Mouse (Mus musculus) hindbrain, embryonic 10.5 days (tissue): ENCODE measurements around the gene Itgb6. TPM values are rescaled to one million over a fixed set of nuclear protein-coding genes. Genes with fewer than 3 reads are reported as not detected.

Experiments
- DNase-seq: peaks from one replicate; pipeline ENCODE4 v3.0.0-alpha.2; 2017; ENCODE audit warnings: low spot score
- H3K27ac ChIP-seq: fragments of 300-500 bp; sonication (generic); 2 replicates; pipeline ENCODE4 v1.5.1; 2016; ENCODE audit warnings: mild to moderate bottlenecking, moderate library complexity
- H3K27me3 ChIP-seq: fragments of 300-500 bp; sonication (generic); 2 replicates; pipeline ENCODE4 v1.6.1; 2016; ENCODE audit warnings: mild to moderate bottlenecking; ENCODE audit not compliant: poor library complexity, insufficient read depth, severe bottlenecking
- H3K36me3 ChIP-seq: fragments of 300-500 bp; sonication (generic); 2 replicates; pipeline ENCODE4 v1.6.1; 2016; ENCODE audit warnings: mild to moderate bottlenecking, moderate library complexity
- H3K4me1 ChIP-seq: fragments of 300-500 bp; sonication (generic); replicated peaks from 2 replicates; pipeline ENCODE4 v1.6.1; 2016; ENCODE audit warnings: mild to moderate bottlenecking
- H3K4me3 ChIP-seq: fragments of 300-500 bp; sonication (generic); 2 replicates; pipeline ENCODE4 v1.5.1; 2016; ENCODE audit warnings: mild to moderate bottlenecking, moderate library complexity
- H3K9me3 ChIP-seq: fragments of 300-500 bp; sonication (generic); 2 replicates; pipeline ENCODE4 v1.6.1; 2016; ENCODE audit warnings: mild to moderate bottlenecking, moderate library complexity
- WGBS: fragments of 180-500 bp; shearing (Covaris S2); methylation state at CpG from one replicate; pipeline ENCODE4 v1.1.7; 2016; 5-methylcytosine and 5-hydroxymethylcytosine counted together
- polyA plus RNA-seq: library from polyadenylated mRNA; unstranded; fragments of >200 nt; fragmentation: Nextera tagmentation; extraction: Ambion mirVana; gene quantifications from 2 replicates; pipeline ENCODE4 v1.2.1, GENCODE M21; 2016

Gene Itgb6
- polyA plus RNA-seq, 1 experiment from 2014 or later, result 0.88 TPM

GRCm38 (mm10) chr2:60650155-60650554, 72.3 kb downstream of the Itgb6 start:
- no peak for DNase-seq
- Histone ChIP-seq H3K4me3 (no peak overlapping the region), H3K36me3 (no peaks in the 10 kb centered on the region), H3K9me3 (no peaks in the 10 kb centered on the region), H3K4me1 (no peaks in the 10 kb centered on the region), H3K27ac (no peak overlapping the region), H3K27me3 (no peaks in the 10 kb centered on the region)
- 94% methylated on average over 5 of the region's 5 CpGs for WGBS

GRCm38 (mm10) chr2:60647650-60648049, 74.8 kb downstream of the Itgb6 start:
- Histone ChIP-seq H3K4me3 (no peak overlapping the region), H3K27me3 (no peaks in the 10 kb centered on the region), H3K27ac (no peak overlapping the region), H3K4me1 (no peaks in the 10 kb centered on the region), H3K36me3 (no peaks in the 10 kb centered on the region), H3K9me3 (no peaks in the 10 kb centered on the region)
- no peak for DNase-seq
- whole genome bisulfite sequencing, result 78% methylated on average over 5 of the region's 5 CpGs

- no peak for DNase-seq
- Histone ChIP-seq H3K4me1 (no peaks in the 10 kb centered on the region), H3K27ac (no peak overlapping the region), H3K36me3 (no peaks in the 10 kb centered on the region), H3K9me3 (no peaks in the 10 kb centered on the region), H3K27me3 (no peaks in the 10 kb centered on the region), H3K4me3 (no peak overlapping the region)
- 87% methylated on average over 6 of the region's 6 CpGs for WGBS
Measured at GRCm38 (mm10) chr2:60646583-60646982, 75.9 kb downstream of the Itgb6 start.

DNA sequence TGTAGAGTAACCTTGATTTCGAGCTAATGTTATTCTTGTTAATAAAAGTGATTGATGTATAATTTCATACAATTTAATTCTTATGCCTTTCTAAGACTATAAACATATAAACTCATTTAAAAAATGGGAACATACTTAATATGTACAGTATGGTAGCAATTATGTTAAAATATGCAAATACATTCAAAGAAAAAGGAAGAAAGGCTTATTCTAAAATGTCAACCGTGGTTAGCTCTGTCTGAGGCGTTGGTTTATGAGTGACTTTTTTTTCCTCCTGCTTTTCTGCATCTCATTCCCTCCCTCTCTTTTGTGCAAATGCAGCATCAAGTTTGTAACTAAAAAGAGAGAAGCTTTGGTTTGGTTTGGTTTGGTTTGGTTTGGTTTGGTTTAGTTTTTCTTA, 79.0 kb downstream of the Itgb6 start:
- Histone ChIP-seq H3K27me3 (no peaks in the 10 kb centered on the region), H3K4me3 (no peak overlapping the region), H3K4me1 (peaks cover 5% of the 10 kb centered on the region; the same call in 1 of the 2 replicates), H3K27ac (no peak overlapping the region), H3K9me3 (no peaks in the 10 kb centered on the region), H3K36me3 (no peaks in the 10 kb centered on the region)
- 85% methylated on average over 3 of the region's 3 CpGs for WGBS
- no peak for DNase-seq

DNA sequence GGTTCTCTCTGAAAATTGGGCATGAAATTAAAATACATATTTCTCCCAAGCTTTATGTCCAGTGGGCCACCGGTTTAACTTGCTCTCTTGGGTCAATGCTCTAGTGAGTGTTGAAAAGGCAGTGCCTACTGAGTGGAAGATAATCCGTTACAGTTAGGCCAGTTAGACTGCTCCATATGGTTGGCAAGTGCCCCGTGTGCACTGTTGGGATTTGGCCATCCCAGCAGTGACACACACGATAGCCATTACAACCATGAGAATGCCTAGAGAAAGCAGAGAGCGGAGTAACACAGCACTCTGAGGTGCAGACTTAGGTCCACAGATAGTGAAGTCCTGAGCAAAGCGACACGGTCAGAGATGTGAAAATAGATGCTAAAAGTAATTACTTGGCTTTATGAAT, 79.8 kb downstream of the Itgb6 start:
- 89% methylated on average over 7 of the region's 7 CpGs for WGBS
- Histone ChIP-seq H3K4me1 (peaks cover 5% of the 10 kb centered on the region; the same call in 1 of the 2 replicates), H3K27ac (no peak overlapping the region), H3K4me3 (no peak overlapping the region), H3K9me3 (no peaks in the 10 kb centered on the region), H3K36me3 (no peaks in the 10 kb centered on the region), H3K27me3 (no peaks in the 10 kb centered on the region)
- no peak for DNase-seq

DNA sequence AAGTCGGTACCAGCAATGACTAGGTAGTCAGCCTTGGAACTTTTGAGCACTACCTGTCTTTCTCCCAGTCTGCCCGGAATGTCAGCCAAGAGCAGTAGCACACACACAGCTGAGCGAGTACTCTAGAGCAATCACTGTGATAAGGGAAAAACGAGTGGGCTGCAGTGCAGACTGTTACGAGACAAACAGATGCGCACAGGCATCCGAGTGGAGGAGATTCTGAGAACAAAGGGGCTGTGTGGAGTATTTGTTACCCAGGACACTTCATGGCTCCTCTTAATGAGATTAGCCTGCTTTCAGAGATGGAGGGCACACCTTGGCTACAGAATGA, 82.1 kb downstream of the Itgb6 start:
- 76% methylated on average over 7 of the region's 7 CpGs for WGBS
- Histone ChIP-seq H3K4me3 (no peak overlapping the region), H3K4me1 (peaks cover 16% of the 10 kb centered on the region), H3K36me3 (no peaks in the 10 kb centered on the region), H3K9me3 (no peaks in the 10 kb centered on the region), H3K27ac (no peak overlapping the region), H3K27me3 (no peaks in the 10 kb centered on the region)
- DNase-seq, result no peak

GRCm38 (mm10) chr2:60639617-60640341, 82.7 kb downstream of the Itgb6 start:
- Histone ChIP-seq H3K27me3 (no peaks in the 10 kb centered on the region), H3K4me3 (no peak overlapping the region), H3K27ac (no peak overlapping the region), H3K9me3 (no peaks in the 10 kb centered on the region), H3K4me1 (peaks cover 16% of the 10 kb centered on the region), H3K36me3 (no peaks in the 10 kb centered on the region)
- no peak for DNase-seq
- WGBS, result 80% methylated on average over 10 of the region's 10 CpGs

- WGBS, result 77% methylated on average over 20 of the region's 20 CpGs
- no peak for DNase-seq
- no peaks in the 10 kb centered on the region for H3K9me3 ChIP-seq
- H3K4me3 ChIP-seq, result no peak overlapping the region
- peaks cover 16% of the 10 kb centered on the region for H3K4me1 ChIP-seq
- H3K27ac ChIP-seq, result no peak overlapping the region
- no peaks in the 10 kb centered on the region for H3K36me3 ChIP-seq
- H3K27me3 ChIP-seq, result no peaks in the 10 kb centered on the region
Measured at GRCm38 (mm10) chr2:60636910-60637761, 85.3 kb downstream of the Itgb6 start.

DNA sequence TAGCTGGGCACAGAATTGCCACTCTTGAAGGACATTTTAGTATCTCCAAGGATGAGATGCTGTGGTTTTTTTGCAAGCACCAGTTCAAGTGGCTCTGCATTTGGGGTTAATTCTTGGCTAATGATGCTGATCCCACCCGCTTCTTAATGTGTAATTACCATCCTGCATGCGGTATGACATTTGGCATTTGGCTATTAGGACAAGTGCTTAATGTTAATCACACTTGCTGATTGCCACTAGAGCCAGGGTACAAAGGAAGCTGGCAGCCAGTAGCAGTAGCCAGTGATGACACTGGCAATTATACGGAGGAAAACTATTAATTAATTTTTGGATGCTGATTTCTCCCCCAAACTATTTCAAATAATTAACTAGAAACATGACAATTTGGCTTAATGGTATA, 86.0 kb downstream of the Itgb6 start:
- H3K9me3 ChIP-seq, result no peaks in the 10 kb centered on the region
- 89% methylated on average over 3 of the region's 3 CpGs for WGBS
- H3K4me1 ChIP-seq, result peaks cover 16% of the 10 kb centered on the region
- H3K27ac ChIP-seq, result no peak overlapping the region
- H3K4me3 ChIP-seq, result no peak overlapping the region
- no peaks in the 10 kb centered on the region for H3K36me3 ChIP-seq
- no peaks in the 10 kb centered on the region for H3K27me3 ChIP-seq
- no peak for DNase-seq

GRCm38 (mm10) chr2:60636038-60636437, 86.4 kb downstream of the Itgb6 start:
- Histone ChIP-seq H3K4me3 (no peak overlapping the region), H3K4me1 (peaks cover 16% of the 10 kb centered on the region), H3K27ac (no peak overlapping the region), H3K9me3 (no peaks in the 10 kb centered on the region), H3K27me3 (no peaks in the 10 kb centered on the region), H3K36me3 (no peaks in the 10 kb centered on the region)
- WGBS, result 77% methylated on average over 6 of the region's 6 CpGs
- DNase-seq, result no peak

DNA sequence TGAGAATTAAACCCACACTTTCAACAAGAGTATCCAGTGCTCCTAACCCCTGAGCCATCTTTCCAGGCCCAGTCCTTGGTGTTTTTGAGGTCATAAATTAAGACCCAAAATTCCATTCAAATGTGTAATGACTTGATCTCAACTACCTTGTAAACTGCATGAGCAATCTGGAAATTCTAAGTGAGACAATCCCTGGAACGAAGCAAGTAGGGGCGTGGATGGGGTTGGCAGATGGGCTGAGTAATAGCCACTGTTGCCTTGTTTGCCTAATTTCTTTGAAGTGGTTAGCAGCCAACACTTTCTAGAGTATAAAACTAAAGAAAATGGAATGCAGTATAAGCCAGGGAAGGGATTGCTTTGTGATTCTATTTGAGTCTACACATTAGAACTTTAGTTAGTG, 89.7 kb downstream of the Itgb6 start:
- DNase-seq, result no peak
- H3K4me3 ChIP-seq, result no peak overlapping the region
- no peaks in the 10 kb centered on the region for H3K27me3 ChIP-seq
- H3K4me1 ChIP-seq, result peaks cover 11% of the 10 kb centered on the region
- 89% methylated on average over 2 of the region's 2 CpGs for WGBS
- no peak overlapping the region for H3K27ac ChIP-seq
- H3K36me3 ChIP-seq, result no peaks in the 10 kb centered on the region
- H3K9me3 ChIP-seq, result no peaks in the 10 kb centered on the region

DNA sequence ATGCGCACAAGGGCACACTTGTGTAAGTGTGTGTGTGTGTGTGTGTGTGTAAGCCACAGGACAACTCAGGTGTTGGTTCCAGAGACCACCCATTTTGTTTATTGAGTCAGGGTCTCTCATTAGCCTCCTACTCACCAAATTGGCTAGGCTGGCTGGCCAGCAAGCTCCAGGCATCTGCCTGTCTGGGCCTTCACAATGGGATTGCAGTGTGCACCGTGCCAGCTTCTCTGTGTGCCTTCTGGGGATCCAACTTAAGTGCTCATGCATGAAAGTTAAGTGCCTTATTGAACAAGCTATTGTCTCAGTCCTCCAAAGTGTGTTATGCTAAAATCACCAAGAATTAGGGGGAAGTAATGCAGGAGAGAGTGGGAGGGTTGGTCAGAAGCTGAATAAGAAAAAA, 92.1 kb downstream of the Itgb6 start:
- no peak for DNase-seq

DNA sequence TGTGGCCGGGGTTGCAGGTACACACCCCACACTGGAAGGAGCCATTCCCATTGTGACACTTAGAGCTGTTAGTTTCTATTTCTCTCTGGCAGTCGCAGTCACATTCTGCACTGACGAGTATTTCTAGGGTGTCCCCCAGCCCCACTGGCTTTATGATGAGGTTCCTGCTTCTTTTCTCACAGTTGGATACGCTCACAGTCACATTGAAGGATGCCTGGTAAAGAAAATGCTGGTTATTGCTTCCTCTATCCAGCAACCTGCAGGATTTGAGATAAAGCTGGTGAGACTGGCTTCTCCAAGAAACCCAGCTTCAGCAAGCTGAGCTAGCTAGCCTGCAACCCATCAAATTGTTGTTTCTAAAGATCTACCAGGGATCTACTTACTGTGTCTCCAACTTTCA, 94.5 kb downstream of the Itgb6 start:
- Histone ChIP-seq H3K27me3 (no peaks in the 10 kb centered on the region), H3K4me1 (no peaks in the 10 kb centered on the region), H3K4me3 (no peak overlapping the region), H3K36me3 (no peaks in the 10 kb centered on the region), H3K9me3 (no peaks in the 10 kb centered on the region), H3K27ac (no peak overlapping the region)
- WGBS, result 84% methylated on average over 4 of the region's 4 CpGs
- DNase-seq, result no peak

More for the DNA sequence above, 92.1 kb downstream of the Itgb6 start:
- Histone ChIP-seq H3K4me3 (no peak overlapping the region), H3K9me3 (no peaks in the 10 kb centered on the region), H3K4me1 (no peaks in the 10 kb centered on the region), H3K27me3 (no peaks in the 10 kb centered on the region), H3K27ac (no peak overlapping the region), H3K36me3 (no peaks in the 10 kb centered on the region)
- 73% methylated on average over 2 of the region's 2 CpGs for WGBS
